Mouse (Mus musculus) cerebellum, adult 9-11 months (tissue): ENCODE data around the gene Dcaf11.
A peak's percentile ranks its signal among the peaks of the same experiment; 100 is the strongest.

Experiments used
- DNase-seq: peaks from one replicate; pipeline ENCODE4 v3.0.0; 2022

Dcaf11 gene

DNA sequence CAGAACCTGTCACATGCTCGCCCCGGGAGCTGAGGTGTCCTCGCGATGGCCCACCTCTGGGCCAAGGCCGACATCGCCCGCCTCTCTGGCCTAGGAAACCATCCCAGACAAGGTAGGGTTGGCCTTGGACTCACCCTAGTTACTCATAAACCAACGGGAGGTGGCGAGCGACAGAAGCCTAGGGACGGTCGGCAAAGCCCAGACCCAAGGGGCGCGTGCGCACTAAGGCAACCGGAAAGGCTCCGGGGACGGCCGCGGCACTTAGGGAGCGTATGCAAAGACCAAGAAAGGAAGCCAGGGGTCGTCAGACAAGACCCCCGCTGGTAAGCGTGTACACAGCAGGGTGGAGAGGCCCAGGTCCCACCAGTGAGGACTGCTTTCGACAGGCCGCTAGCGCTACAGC is at the start of gene Dcaf11:
Gene Dcaf11, plus strand, starts transcription at position 208 of the 403 bp plus-strand sequence.
- peak; percentile 95 for DNase-seq

DNA sequence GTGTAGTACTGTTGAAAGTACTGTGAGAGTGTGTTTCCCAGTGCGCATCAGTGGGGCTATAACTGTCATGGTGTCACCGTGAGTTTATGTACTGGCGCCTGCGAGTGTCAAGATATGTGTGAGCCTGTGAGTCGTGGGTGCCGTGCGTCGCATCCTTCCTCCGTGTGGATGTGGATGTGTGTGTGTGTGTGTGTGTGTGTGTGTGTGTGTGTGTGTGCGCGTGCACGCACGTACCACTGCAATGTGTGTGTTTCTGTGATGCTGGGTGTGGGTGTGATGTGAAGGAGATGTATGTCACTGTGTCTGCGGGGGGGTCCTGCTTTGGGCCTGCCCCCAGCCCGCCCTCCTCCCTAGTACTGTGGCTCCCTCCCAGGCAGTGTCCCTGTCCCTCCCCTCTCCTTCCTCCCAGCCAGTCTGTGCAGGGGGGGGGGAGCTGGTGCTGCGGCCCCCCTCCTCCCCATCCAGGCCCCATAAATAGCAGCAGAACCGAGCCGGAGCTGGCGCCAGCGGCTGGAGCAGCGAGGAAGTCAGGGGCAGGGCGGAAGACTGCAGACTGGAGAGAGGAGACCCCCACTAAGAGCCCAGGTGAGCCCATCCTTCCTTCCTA is 49.6 kb upstream of the Dcaf11 start, which contains the start of gene Cpne6:
Gene Cpne6, plus strand, starts transcription at position 321 of the 607 bp plus-strand sequence.
- DNase-seq = no peak

GRCm38 (mm10) chr14:55511037-55511436 is 48.8 kb upstream of the Dcaf11 start:
- no peak for DNase-seq

- DNase-seq = no peak
Measured at GRCm38 (mm10) chr14:55513927-55514326, 45.9 kb upstream of the Dcaf11 start.

- DNase-seq = no peak
Measured at GRCm38 (mm10) chr14:55515846-55516245, 44.0 kb upstream of the Dcaf11 start.

- no peak for DNase-seq
Measured at GRCm38 (mm10) chr14:55518897-55519296, 40.9 kb upstream of the Dcaf11 start.

- no peak for DNase-seq
Measured at GRCm38 (mm10) chr14:55519604-55520003, 40.2 kb upstream of the Dcaf11 start.

DNA sequence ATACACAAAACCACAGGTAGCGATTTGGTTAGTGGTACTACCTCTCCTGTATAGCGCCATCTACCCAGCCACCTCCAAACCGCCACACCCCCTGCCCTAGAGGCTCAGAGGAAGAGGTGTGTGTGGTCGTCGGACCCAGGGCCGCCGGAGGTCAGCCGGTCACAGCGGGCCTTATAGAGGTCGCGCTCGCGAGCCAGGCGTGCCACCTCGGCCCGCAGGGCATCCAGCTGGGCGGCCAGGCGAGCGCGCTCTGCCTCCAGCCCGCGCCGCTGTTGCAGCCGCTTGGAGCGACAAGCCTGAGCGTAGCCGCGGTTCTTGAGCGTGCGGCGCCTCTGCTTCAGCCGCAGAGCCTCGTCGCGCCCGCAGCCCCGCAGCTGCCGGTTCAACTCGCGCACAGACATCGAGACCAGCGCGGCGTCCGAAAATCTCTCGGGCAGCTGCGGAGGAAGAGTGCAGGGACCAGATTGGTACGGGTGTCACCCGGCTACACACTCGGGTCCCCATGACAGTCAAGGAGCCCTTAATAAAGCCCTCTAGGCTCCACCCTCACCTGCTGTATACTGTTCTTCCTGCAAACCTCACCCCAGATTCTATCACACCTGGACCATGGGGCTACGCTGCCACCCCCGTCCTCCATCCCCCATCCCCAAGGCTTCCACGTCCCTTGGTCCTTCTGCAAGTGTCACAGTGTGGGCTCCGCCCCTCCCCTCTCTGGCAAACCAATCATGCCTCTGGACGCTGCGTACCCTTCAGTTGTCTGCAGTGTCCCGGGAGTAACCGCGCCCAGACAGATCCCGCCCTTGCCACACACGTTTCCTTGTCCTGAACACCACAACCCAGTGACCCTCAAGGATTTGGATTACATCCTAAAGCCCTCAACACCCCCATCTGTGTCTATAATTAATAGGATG is 39.1 kb upstream of the Dcaf11 start:
- DNase-seq = peak; percentile 76

- DNase-seq = no peak
Measured at GRCm38 (mm10) chr14:55524062-55524461, 35.7 kb upstream of the Dcaf11 start.

GRCm38 (mm10) chr14:55524785-55525184 is 35.0 kb upstream of the Dcaf11 start, which contains the start of gene Nrl:
TSS of gene Nrl (minus strand) at chr14:55524981.
- no peak for DNase-seq

DNA sequence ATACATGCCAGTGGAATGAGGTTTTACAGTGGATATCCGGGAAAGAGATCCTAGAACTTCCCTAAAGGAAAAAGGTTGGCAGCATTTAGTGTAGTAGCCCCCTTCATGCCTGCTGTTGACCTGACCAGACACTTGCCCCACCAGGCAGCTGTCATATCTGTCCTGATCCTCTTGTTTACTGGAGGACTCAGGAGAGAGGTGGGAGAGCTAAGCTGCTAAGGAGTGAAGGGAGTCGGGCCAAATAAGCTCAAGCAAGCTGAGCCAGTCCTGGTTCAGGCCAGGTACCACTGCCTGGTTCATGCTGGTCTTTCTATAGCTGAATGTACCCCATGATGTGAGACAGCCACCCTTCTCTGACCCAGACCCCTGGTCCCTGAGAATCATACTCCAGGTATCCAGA is 33.1 kb upstream of the Dcaf11 start:
- no peak for DNase-seq

GRCm38 (mm10) chr14:55527940-55528339 is 31.9 kb upstream of the Dcaf11 start:
- no peak for DNase-seq

DNA sequence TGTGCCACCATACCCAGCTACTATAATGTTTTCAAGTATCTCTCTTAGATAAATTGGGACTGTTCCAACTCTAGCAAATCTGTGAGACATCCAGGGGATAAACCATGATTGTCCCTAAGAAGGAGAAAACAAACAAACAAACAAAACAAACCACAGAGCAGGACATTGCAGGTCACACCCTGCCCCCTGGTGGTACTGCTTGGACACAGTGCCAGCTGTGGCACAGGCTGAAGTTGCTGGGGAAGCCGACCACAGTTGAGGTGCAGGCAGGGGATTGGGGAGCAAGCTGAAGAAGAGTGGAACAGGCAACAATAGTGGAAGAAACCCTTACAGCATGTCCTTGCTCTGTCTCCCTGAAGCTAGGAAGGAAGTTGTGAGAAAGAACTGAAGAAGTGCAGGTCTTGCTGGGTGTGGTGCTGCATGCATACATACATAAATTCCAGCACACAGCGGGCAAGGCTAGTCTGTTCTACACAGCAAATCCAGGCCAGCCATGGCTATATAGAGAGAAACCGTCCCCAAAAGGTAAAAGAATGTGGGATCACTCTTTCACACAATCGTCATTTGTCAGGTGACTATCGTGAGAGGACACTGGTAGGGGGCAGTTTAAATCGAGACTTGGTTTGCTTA is 23.6 kb upstream of the Dcaf11 start:
- DNase-seq = no peak

GRCm38 (mm10) chr14:55540067-55540786 is 19.6 kb upstream of the Dcaf11 start, which contains the start of gene Pck2:
TSS of gene Pck2 (plus strand) at chr14:55540266.
- peak; percentile 92 for DNase-seq

- peak; percentile 87 for DNase-seq
Measured at GRCm38 (mm10) chr14:55540787-55541321, 19.0 kb upstream of the Dcaf11 start.

GRCm38 (mm10) chr14:55542268-55542667 is 17.5 kb upstream of the Dcaf11 start:
- no peak for DNase-seq

GRCm38 (mm10) chr14:55544334-55544733 is 15.5 kb upstream of the Dcaf11 start:
- peak; percentile 58 for DNase-seq

- DNase-seq = no peak
Measured at GRCm38 (mm10) chr14:55550191-55550590, 9.6 kb upstream of the Dcaf11 start.

GRCm38 (mm10) chr14:55551347-55551746 is 8.5 kb upstream of the Dcaf11 start:
- DNase-seq = no peak

DNA sequence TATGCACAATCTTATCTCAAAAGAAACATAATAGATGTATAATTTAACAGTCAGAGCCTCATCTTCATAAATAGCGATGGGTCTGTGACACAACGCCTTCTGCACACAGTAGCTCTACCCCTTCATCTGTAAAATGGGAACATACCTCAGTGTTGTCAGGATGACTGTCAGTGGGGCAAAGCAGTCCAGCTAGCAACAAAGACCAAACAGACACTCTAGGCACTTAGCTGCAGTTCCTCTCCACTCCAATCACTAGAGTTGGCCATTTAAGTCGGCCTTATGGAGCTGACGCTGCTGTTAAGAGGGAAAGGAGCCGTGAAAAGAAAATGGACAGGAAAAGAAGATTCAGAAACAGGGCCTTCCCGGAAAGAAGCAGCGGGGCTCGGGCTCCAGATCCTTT is 8.0 kb upstream of the Dcaf11 start:
- DNase-seq = no peak

DNA sequence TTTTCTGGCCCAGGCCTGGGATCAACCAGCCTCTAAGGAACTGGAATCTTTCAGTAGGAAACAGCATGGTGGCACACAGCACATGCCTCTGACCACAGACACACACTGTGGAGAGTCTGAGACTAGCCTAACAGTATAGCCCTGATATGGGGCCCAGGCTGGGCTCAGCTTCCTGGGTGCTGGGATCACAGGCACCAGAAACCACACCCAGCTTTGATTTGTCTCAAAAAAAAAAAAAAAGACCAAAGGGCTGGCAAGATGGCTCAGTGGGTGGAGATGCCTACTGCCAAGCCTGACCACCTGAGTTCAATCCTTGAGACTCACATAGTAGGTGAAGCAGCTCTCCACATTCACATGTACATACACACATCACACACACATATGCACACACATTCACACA is 5.2 kb upstream of the Dcaf11 start:
- no peak for DNase-seq

DNA sequence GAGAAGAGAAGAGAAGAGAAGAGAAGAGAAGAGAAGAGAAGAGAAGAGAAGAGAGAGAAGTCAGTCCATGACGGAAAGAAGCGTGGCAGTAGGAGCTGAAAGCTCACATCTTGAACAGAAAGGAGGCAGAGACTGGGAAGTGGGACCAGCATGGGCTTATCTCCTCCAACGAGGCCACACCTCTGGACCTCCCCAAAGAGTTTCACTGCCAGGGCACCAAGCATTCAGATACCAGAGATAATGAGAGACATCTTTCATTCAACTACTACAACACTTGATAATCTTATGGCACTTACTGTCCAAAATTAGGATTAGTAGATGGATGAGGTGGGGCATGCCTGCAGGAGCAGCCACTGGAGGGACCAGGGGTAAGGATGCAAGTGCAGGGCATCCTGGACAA is 4.0 kb upstream of the Dcaf11 start:
- DNase-seq = no peak

DNA sequence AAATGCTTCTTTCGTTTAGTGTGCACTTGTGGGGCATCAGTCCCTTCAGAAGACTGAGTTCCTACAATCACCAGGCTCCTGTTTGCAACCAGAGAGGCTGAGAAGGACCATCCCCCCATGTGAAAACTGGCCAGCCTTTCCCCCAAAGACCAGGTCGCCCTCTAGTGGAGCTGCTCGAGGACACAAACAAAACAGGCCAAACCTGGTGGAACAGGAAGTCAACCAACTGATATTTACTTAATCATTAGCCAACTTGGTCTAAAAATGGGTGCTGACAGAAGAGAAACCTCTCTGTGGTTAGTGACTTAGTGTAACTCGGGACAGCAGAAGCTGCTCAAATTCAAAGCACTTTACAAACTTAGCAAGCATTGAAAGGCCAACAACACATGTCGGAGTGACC is 2.8 kb upstream of the Dcaf11 start:
- DNase-seq = peak; percentile 78
